ENCODE assay signal across 7 mouse cellular contexts in the genomic region with DNA sequence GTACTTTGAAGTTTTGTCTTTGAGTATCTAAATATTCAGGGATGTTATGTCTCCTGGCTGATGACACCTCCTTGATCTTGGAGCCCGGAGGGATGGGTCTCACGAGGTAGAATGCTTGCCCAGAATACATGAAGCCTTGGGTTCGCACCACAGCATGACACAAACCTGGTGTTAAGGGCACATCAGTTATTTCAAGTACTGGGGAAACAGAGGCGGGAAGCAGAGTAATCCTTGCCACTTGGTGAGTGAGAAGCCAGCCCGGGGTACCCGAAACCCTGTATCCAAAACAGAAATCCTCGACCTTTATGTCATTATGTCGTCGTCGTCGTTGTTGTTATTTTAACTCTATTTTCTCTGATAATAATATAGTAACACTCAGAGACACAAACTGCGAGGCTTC. TPM values are rescaled to one million over a fixed set of nuclear protein-coding genes. Genes with fewer than 3 reads are reported as not detected.
A peak's percentile ranks its signal among the peaks of the same experiment; 100 is the strongest.
DNase-seq lines count a peak whose midpoint lies in the region; ATAC-seq lines count a peak whose summit lies in the region.

No protein-coding gene starts in this region.

- H3K9me3 ChIP-seq in lung, embryonic 15.5 days: no peaks in the 10 kb centered on the region
- no peaks in the 10 kb centered on the region for H3K9me3 ChIP-seq in embryonic facial prominence, embryonic 13.5 days
- no peaks in the 10 kb centered on the region for H3K9me3 ChIP-seq in limb, embryonic 11.5 days (ENCODE audit: control insufficient read depth, low read length)
- no peaks in the 10 kb centered on the region for H3K9me3 ChIP-seq in stomach, embryonic 15.5 days

- H3K27ac ChIP-seq in lung, embryonic 15.5 days: peak overlapping the region; percentile 99; the same call in 1 of the 2 replicates
- no peak overlapping the region for H3K27ac ChIP-seq in embryonic facial prominence, embryonic 13.5 days
- no peak overlapping the region for H3K27ac ChIP-seq in limb, embryonic 11.5 days (replicated peaks; ENCODE audit: low read depth, low read length)
- peak overlapping the region; percentile 98; the same call in 1 of the 2 replicates for H3K27ac ChIP-seq in stomach, embryonic 15.5 days

- peaks cover 18% of the 10 kb centered on the region for H3K4me1 ChIP-seq in lung, embryonic 15.5 days
- H3K4me1 ChIP-seq in embryonic facial prominence, embryonic 13.5 days: peaks cover 15% of the 10 kb centered on the region
- 0 out of 2 replicates have a peak, but pooled peaks cover 3% of the 10 kb centered on the region for H3K4me1 ChIP-seq in limb, embryonic 11.5 days (ENCODE audit: control insufficient read depth, insufficient read depth, low read length)
- H3K4me1 ChIP-seq in stomach, embryonic 15.5 days: peaks cover 15% of the 10 kb centered on the region

- no peak overlapping the region for H3K9ac ChIP-seq in lung, embryonic 15.5 days
- H3K9ac ChIP-seq in embryonic facial prominence, embryonic 13.5 days: peak overlapping the region; percentile 47; the same call in 1 of the 2 replicates
- H3K9ac ChIP-seq in limb, embryonic 11.5 days (ENCODE audit: low read length): no peak overlapping the region
- H3K9ac ChIP-seq in stomach, embryonic 15.5 days: no peak overlapping the region

- no peaks in the 10 kb centered on the region for H3K27me3 ChIP-seq in lung, embryonic 15.5 days
- H3K27me3 ChIP-seq in embryonic facial prominence, embryonic 13.5 days: no peaks in the 10 kb centered on the region
- no peaks in the 10 kb centered on the region for H3K27me3 ChIP-seq in limb, embryonic 11.5 days (ENCODE audit: control insufficient read depth, insufficient read depth, low read length)
- no peaks in the 10 kb centered on the region for H3K27me3 ChIP-seq in stomach, embryonic 15.5 days (replicated peaks)

- no peak for DNase-seq in lung, postnatal 25 days (ENCODE audit: low spot score)
- no peak for DNase-seq in limb, embryonic 11.5 days (ENCODE audit: low spot score)
- no peak for DNase-seq in thymus, adult 18-20 months
- DNase-seq in thymus, postnatal 36 days: no peak

- H3K4me3 ChIP-seq in lung, embryonic 15.5 days: peak overlapping the region; percentile 92
- peak overlapping the region; percentile 67 for H3K4me3 ChIP-seq in embryonic facial prominence, embryonic 13.5 days
- no peak overlapping the region; the same call in 1 of the 2 replicates for H3K4me3 ChIP-seq in limb, embryonic 11.5 days (ENCODE audit: low read depth, low read length)
- H3K4me3 ChIP-seq in stomach, embryonic 15.5 days (replicated peaks): peak overlapping the region; percentile 82

- H3K36me3 ChIP-seq in lung, embryonic 15.5 days: peaks cover 11% of the 10 kb centered on the region; the same call in 1 of the 2 replicates
- peaks cover 15% of the 10 kb centered on the region for H3K36me3 ChIP-seq in embryonic facial prominence, embryonic 13.5 days
- H3K36me3 ChIP-seq in limb, embryonic 11.5 days (ENCODE audit: control insufficient read depth, insufficient read depth, low read length): 0 out of 2 replicates have a peak, but pooled peaks cover 2% of the 10 kb centered on the region
- peaks cover 7% of the 10 kb centered on the region for H3K36me3 ChIP-seq in stomach, embryonic 15.5 days

- no peak for ATAC-seq in lung, embryonic 15.5 days (ENCODE audit: borderline replicate concordance, extremely low read depth, low FRiP score, low TSS enrichment)
- ATAC-seq in embryonic facial prominence, embryonic 13.5 days (ENCODE audit: insufficient number of reproducible peaks, insufficient read depth, low FRiP score, low TSS enrichment, low read depth): no peak
- ATAC-seq in limb, embryonic 11.5 days (ENCODE audit: insufficient number of reproducible peaks, low FRiP score, low TSS enrichment, low read depth): no peak
- no peak for ATAC-seq in stomach, embryonic 15.5 days (ENCODE audit: insufficient read depth, low FRiP score, low read depth)

- peak overlapping the region; percentile 67 for H3K4me2 ChIP-seq in lung, embryonic 15.5 days
- peak overlapping the region; percentile 98 for H3K4me2 ChIP-seq in embryonic facial prominence, embryonic 13.5 days
- peak overlapping the region; percentile 53 for H3K4me2 ChIP-seq in limb, embryonic 11.5 days (ENCODE audit: low read depth, severe bottlenecking)
- H3K4me2 ChIP-seq in stomach, embryonic 15.5 days: peak overlapping the region; percentile 78

- WGBS in lung, embryonic 15.5 days: 21% methylated on average over 12 of the region's 12 CpGs
- 32% methylated on average over 12 of the region's 12 CpGs for WGBS in embryonic facial prominence, embryonic 13.5 days
- WGBS in limb, embryonic 11.5 days: 33% methylated on average over 12 of the region's 12 CpGs
- WGBS in stomach, embryonic 15.5 days: 26% methylated on average over 12 of the region's 12 CpGs

RNA-seq across cellular contexts. Expression of gene Mon1b, which starts 1.2 kb away (rescaled TPM):
- polyA plus RNA-seq in lung, embryonic 15.5 days (2015; fragmentation: Nextera tagmentation; extraction: Ambion mirVana): 7.7 and 8.0 TPM in 2 replicates
- 7.2 and 7.5 TPM in 2 replicates for polyA plus RNA-seq in embryonic facial prominence, embryonic 13.5 days (2015; fragmentation: Nextera tagmentation; extraction: Ambion mirVana)
- 6.9 and 7.5 TPM in 2 replicates for polyA plus RNA-seq in limb, embryonic 11.5 days (2014; fragmentation: Nextera tagmentation; extraction: Ambion mirVana)
- 6.3 and 7.9 TPM in 2 replicates for polyA plus RNA-seq in stomach, embryonic 15.5 days (2015; fragmentation: Nextera tagmentation; extraction: Ambion mirVana)

RNA-seq across cellular contexts. Expression of gene Syce1l, which starts 8.9 kb away (rescaled TPM):
- not detected in 2 replicates for polyA plus RNA-seq in lung, embryonic 15.5 days (2015; fragmentation: Nextera tagmentation; extraction: Ambion mirVana)
- polyA plus RNA-seq in embryonic facial prominence, embryonic 13.5 days (2015; fragmentation: Nextera tagmentation; extraction: Ambion mirVana): not detected in 2 replicates
- 0.28 TPM in 1 of 2 replicates, not detected in the other for polyA plus RNA-seq in limb, embryonic 11.5 days (2014; fragmentation: Nextera tagmentation; extraction: Ambion mirVana)
- polyA plus RNA-seq in stomach, embryonic 15.5 days (2015; fragmentation: Nextera tagmentation; extraction: Ambion mirVana): not detected in 2 replicates

Comparison
In these comparisons a context has a peak if more than half of its experiments do, and no peak if none do; other contexts are left out.
1. H3K27ac ChIP-seq: peak in lung, embryonic 15.5 days (single experiment) and stomach, embryonic 15.5 days (single experiment); none in embryonic facial prominence, embryonic 13.5 days (single experiment) and limb, embryonic 11.5 days (single experiment).
2. Peak in every context shown above with its lines, with median percentiles within 50 percentile points of each other: H3K4me2 ChIP-seq.